Mouse (Mus musculus): ENCODE data around the gene Ang5. TPM values are rescaled to one million over a fixed set of nuclear protein-coding genes. Genes with fewer than 3 reads are reported as not detected.
A peak's percentile ranks its signal among the peaks of the same experiment; 100 is the strongest.
"Not testable (repeated sequence)": the region's sequence is repeated elsewhere in the genome, so short reads cannot be mapped to it uniquely, and the experiment has no call there.

Ang5 gene
- total RNA-seq (2021), result not detected
- long read RNA-seq, experiment 1, result 0 reads
- long read RNA-seq, experiment 2, result 0 reads

DNA sequence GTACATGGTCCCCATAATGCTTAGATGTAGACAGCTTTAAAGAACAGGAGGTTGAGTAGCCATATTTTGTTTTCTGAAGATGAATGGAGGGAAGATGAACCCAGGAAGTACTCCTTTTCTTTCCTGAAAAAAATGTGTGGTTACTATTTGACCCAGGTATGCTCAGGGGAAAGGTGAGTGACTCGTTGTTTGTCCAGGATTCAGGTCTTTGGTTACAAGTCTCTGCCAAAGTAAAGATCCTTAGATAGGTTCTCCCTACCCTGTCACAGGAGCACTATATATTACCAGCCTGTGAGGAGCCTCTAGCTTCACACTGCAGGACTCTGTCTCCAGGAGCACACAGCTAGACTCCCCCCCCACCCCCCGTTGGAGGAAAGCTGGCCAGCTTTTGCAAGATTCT, at the start of gene Ang5:
Gene Ang5, plus strand, starts transcription at position 301 of the 400 bp plus-strand sequence.
- DNase-seq, result not testable (repeated sequence)

DNA sequence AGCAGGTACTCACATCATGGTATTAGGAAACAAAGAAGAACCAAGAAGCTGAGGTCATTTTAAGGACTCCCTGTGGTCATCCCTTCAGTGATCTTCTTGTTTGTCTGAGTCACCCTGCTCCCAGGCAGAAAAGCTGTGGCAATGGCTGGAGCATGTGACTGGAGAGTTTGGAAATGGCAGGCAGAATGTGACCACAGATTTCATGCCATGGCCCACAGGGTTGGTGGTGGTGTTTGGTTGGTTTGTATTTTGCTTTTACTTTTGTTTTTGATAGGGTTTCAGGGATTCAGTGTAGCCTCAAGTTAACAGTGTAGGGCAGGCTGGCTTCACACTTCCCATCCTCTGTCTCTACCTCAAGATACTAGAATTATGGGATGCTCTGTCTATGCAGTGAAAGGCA, 38.7 kb upstream of the Ang5 start:
- DNase-seq, result peak in 1 of 2 experiments; percentile 35

DNA sequence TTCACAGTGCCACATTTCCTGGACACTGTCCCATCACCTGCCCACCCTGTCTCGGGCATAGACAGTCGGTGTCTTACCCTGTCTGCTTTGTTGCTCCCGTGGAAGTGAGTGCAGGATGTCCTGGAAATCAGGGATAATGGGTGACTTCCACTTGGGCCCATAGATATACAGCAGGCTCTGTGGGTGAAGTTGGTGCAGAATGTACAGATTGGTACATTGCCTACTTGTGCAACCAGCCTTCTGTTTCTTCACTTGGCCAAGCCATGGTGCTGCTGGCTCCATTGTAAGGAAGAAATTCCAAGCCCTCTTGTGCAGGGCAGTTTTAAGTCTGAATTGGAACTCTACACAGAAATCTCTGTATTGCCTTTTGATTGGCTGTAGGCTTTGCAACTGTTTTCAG, 33.4 kb upstream of the Ang5 start, which contains the start of gene Ear10:
Gene Ear10, minus strand, starts transcription at position 101 of the 400 bp plus-strand sequence.
- DNase-seq, result not testable (repeated sequence)

DNA sequence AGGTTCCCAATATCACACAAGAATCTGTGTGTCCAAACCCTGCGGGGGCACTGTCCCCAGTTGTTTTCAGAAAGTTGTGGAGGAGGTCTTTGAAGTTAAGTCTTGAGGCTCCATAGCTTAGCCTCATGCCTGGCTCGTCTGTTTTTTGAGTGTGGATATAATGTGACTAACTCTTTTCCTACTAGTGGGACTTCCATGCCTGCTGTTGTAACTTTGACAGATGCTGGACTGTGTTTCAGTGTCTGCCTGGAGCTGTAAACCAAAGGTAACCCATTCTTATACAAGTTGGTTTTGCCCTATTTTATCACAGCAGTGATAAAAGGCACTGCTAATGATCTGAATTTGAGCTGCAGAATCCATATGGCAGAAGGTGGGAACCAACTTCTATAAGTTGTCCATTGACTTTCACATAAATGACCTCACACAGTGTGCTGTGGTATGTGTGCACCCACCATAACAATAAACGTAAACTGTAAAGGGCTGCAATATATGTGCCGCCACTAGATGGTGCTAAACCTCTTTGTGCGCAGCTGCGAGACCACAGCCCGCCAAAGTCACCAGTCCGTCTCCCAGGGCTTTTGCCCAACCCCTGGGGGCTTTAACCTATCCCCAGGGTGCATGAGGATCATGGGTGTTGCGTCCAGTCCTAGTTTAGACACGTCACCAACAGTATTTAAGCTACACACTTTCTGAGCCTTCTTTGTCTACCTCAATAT, 32.0 kb upstream of the Ang5 start, which contains the start of gene Gm8113:
Gene Gm8113, plus strand, starts transcription at position 703 of the 716 bp plus-strand sequence.
- peak; percentile 50 to 55 for DNase-seq

DNA sequence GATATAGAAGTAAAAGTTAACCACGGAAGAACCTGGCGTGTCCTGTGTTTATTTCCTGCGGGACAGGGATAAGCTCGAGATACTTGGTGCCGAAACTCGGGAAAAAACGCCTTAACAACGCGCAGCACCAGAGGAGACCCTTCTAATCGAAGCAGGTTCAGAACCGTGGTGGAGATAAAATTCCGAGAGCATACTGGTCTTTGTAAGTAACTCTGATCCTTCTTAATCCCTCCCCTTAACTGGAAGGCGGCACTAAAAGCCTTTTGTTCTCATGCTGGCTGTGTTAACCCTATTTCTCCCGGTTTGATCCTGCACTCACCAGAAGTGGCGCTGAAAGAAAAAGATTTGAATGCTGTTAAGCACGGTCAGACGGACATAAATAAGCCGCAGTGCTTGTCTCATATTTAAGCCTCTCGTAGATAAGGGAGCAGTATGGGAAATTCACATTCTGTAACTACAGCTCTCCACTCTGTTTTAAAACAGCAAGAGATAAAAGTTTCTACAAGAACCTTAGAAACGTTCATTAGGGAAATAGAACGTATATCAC, 31.4 kb upstream of the Ang5 start:
- not testable (repeated sequence) for DNase-seq

DNA sequence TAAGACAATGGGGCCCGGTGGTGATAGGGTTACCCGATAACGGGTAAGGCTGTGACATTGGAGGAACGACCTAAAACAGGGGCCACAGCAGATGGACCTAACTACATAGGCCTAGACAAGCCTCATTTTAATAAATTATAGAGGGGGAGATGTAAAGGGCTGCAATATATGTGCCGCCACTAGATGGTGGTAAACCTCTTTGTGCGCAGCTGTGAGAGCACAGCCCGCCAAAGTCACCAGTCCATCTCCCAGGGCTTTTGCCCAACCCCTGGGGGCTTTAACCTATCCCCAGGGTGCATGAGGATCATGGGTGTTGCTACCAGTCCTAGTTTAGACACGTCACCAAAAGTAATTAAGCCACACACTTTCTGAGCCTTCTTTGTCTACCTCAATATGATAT, 23.9 kb upstream of the Ang5 start:
- DNase-seq, result peak; percentile 12 to 40

DNA sequence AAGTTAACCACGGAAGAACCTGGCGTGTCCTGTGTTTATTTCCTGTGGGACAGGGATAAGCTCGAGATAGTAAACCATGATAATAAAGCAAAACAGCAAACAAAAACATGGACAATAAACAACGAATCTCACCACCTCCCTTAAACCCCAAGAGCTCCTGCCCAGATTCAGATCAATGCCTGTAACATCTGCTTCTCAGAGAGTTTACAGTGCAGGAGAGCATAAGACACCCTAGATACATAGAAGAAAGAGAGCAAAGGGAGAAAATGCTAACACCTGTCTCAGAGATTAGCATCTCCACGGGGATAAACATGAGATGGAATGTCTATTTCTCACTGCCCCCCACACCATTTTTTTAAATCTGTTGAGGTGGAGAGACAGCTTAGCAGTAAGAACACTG, 23.5 kb upstream of the Ang5 start:
- DNase-seq, result not testable (repeated sequence)

DNA sequence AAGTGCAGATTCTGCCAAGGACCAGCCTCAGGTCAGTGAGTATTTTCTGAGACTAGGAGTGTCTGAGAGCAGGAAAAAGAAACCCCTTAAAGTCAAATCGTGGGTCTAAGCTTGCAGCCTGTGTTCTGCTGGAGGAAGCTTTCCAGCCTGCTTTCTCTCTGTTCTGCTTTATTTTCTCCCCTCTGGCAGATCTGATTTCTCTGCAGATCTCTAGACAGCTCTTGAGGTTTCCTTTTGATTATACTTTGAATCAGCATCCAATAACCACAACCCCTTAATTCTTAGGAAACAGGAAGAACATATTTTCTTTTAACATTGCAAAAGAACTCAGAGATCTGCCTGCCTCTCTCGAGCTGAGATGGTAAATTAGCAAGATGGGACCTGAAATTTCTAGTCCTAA, 3.5 kb upstream of the Ang5 start:
- not testable (repeated sequence) for DNase-seq

DNA sequence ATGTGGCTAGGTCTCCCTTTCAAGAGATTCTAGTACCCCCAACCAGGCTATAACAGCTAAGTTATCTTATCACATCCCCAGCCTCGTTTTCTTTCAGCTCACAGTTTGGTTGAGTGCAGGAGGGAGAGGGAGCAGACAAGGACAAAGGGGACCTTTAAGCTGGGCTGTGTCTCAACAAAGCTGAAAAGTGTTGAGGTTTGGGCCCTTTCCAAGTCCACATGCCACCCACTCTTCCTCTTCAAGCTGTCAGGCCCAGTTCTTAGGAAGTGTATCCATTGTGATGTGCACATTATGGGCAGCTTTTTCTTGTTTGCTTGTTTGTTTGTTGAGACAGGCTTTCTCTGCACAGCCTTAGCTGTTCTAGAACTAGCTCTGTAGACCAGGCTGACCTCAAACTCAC, 1.8 kb upstream of the Ang5 start:
- DNase-seq, result not testable (repeated sequence)

DNA sequence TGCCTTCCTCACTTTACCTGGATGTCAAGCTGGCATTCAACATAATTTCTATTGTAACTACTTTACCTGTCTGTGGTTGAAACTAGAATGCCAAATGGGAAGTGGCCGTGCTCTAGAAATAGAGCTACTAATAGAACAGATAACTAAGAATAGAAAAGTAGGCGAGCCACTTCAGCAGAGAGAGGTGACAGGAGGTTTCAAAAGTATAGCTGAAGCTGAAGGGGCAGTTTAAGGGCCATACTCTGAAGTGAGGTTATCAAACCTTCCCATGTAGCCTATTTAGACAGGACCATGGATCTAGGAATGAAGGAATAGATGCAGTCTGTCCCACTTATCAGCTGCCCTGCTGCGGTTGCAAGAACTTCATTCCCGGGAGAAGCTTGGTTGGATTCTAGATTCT, 26.6 kb downstream of the Ang5 start:
- no peak for DNase-seq

DNA sequence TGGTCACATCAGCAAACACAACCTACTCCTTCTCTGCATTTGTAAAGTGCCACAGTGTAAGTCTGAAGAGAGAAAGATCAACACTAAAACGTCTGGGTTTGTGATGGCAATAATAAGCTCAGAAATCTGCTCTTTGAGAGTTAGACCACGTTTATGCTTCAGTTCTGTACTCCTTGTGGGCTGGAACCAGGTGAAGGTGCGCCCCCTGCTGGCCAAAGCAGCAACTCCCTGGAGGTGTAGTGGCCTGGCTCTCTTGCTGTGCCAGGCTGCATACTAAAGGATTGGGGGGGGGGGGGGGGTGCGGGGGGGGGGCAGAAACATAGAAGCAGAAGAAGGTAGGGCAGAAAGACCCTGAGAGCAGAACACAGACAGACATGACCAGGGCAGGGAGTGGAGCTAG, 27.0 kb downstream of the Ang5 start:
- DNase-seq, result peak; percentile 74

DNA sequence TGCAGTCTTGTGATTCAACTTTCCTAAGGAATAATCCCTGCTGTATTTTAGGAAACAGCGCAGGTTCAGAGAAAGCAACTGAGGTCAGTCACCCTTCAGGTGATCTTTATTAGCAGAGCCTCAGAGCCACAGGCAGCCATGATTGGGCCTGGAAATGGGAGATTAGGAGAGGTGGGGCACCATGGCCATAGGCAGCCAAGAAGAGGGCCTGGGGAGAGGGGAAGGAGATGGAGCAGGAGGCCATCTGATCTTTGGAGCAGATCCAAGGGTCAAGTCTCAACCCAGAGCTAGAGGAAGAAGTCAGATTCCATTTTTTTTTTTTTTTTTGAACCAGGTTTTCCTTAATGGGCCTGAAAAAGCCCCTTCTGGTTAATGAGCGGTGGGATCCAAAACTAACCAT, 29.3 kb downstream of the Ang5 start:
- DNase-seq, result no peak

DNA sequence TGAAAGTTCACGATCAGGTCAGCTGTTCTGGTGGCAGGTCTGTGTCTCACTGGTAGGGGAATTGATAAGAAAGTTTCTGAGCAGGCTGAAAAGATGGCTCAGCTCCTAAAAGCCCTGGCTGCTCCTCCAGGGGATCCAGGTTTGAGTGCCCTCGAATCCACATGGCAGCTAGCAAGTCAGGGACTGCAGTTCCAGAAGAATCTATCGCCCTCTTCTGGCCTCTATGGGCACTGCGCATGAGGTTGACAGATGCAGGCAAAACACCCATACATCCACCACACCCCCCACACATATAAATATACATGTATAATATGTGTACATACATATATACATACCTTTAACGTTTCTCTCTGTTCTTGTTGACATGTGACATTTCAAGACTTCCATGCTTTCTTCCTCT, 30.5 kb downstream of the Ang5 start:
- peak; percentile 67 to 81 for DNase-seq

DNA sequence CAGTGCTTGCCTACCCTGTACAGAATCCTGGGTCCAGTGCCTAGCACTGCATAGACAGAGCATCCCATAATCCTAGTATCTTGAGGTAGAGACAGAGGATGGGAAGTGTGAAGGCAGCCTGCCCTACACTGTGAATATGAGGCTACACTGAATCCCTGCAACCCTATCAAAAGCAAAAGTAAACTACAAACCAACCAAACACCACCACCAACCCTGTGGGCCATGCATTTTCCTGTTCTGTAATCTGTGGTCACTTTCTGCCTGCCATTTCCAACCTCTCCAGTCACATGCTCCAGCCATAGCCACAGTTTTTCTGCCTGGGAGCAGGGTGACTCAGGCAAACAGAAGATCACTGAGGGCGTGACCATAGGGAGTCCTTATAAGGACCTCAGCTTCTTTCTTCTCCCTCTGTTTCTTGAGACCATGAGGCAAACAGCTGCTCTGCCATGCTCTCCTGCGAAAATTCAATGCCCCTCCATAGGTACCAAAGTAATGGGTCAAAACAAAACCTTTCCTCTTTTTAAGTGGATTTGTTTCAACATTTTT, 41.7 kb downstream of the Ang5 start:
- DNase-seq, result not testable (repeated sequence)

DNA sequence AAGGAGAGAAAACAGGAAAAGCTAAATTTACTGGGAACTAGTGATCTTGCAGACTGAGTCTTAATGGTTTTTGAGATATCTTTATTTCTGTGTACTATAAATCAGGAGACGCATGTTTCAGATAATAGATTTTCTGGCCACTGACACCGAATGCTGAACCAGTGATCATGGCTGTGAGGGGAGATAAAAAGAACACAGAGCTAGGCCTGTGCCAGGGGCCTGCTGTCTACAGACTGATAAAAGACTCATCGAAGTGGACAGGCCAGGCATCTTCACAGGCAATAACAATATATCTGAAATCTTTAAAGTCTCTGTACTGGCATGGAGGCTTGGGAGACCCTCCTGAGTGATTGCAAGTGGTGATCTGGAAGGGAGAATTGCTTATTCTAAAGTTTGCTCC, 44.7 kb downstream of the Ang5 start:
- no peak for DNase-seq

DNA sequence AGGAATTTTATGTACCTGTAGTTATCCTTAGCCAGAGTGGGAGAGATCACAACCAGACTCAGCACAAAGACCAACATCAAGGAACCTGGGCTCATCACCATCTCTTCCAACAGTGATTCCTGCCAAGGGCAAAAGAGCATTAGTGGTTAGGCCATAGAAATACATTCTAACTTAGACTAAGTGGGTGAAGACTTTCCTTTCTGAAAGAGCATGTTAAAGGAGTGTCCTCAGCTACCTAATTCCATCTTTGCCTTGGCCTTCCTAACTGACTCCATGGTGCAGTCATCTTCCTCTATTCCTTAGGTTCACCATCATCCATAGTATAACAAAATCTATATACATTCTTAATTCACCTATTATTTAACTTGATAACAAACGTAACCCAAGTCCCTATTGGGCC, 45.3 kb downstream of the Ang5 start, which contains the start of gene Ang6:
Gene Ang6, minus strand, starts transcription at position 101 of the 400 bp plus-strand sequence.
- DNase-seq, result no peak

DNA sequence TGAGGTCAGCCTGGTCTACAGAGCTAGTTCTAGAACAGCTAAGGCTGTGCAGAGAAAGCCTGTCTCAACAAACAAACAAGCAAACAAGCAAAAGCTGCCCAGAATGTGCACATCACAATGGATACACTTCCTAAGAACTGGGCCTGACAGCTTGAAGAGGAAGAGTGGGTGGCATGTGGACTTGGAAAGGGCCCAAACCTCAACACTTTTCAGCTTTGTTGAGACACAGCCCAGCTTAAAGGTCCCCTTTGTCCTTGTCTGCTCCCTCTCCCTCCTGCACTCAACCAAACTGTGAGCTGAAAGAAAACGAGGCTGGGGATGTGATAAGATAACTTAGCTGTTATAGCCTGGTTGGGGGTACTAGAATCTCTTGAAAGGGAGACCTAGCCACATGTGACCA, 51.2 kb downstream of the Ang5 start:
- DNase-seq, result not testable (repeated sequence)

DNA sequence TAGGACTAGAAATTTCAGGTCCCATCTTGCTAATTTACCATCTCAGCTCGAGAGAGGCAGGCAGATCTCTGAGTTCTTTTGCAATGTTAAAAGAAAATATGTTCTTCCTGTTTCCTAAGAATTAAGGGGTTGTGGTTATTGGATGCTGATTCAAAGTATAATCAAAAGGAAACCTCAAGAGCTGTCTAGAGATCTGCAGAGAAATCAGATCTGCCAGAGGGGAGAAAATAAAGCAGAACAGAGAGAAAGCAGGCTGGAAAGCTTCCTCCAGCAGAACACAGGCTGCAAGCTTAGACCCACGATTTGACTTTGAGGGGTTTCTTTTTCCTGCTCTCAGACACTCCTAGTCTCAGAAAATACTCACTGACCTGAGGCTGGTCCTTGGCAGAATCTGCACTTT, 52.8 kb downstream of the Ang5 start:
- DNase-seq, result not testable (repeated sequence)

Other genes starting within 250 kb of the Ang5 start
- gene Gm16506, start 229.6 kb upstream of the Ang5 start, total RNA-seq (2021), result not detected
- not detected for gene Gm6526, start 209.2 kb upstream of the Ang5 start, total RNA-seq (2021)
- gene Gm8180, start 172.3 kb upstream of the Ang5 start, total RNA-seq (2021), result not detected
- not detected for gene Ear1, start 81.6 kb upstream of the Ang5 start, total RNA-seq (2021)
- gene Ear10, start 33.5 kb upstream of the Ang5 start, total RNA-seq (2021), result not detected
- 1 to 10 TPM in 1 of 2 experiments, under 1 TPM in 1; 0.43 to 6.2 TPM for gene Gm8113, start 31.7 kb upstream of the Ang5 start, total RNA-seq (2021)
- gene Ang6, start 45.2 kb downstream of the Ang5 start, total RNA-seq (2021), result not detected
- 1 to 10 TPM in 1 of 2 experiments, under 1 TPM in 1; 0.95 to 3.0 TPM for gene Ear2, start 145.6 kb downstream of the Ang5 start, total RNA-seq (2021)
- not detected for gene Gm3327, start 166.8 kb downstream of the Ang5 start, total RNA-seq (2021)
- not detected for gene Gm8212, start 240.6 kb downstream of the Ang5 start, total RNA-seq (2021)

All from adrenal gland, postnatal 36 days (tissue).